Mouse (Mus musculus) cortical plate, adult 2 months (tissue): ENCODE measurements around the gene Cpn2.

Source experiments
- CTCF ChIP-seq: fragments of 200-500 bp; IDR thresholded peaks from 2 replicates; pipeline ENCODE4 v1.5.1; 2011; ENCODE audit warnings: mild to moderate bottlenecking, control low read depth, low read length; ENCODE audit not compliant: insufficient read depth; ENCODE audit errors: extremely low read depth
- POLR2A ChIP-seq: fragments of 200-500 bp; IDR thresholded peaks from 2 replicates; pipeline ENCODE4 v1.6.1; 2011; ENCODE audit warnings: mild to moderate bottlenecking, low read length, control low read depth; ENCODE audit not compliant: insufficient read depth; ENCODE audit errors: extremely low read depth

- TF ChIP-seq POLR2A (no peak), CTCF (no peak)
These were observed 15.7 kb upstream of the Cpn2 start, which contains the start of gene Lrrc15 for GRCm38 (mm10) chr16:30282844-30283495.
